Mouse (Mus musculus) c-Kit-positive CD71-positive TER-119-positive erythroid progenitor cells, embryonic 14.5 days (primary cell): Measurements from ENCODE around the gene Utp20.
"Not testable (repeated sequence)": the region's sequence is repeated elsewhere in the genome, so short reads cannot be mapped to it uniquely, and the experiment has no call there.

Experiments
- DNase-seq: peaks from one replicate; pipeline ENCODE4 v3.0.0-alpha.2; 2013; ENCODE audit warnings: low spot score

The Utp20 gene

DNA sequence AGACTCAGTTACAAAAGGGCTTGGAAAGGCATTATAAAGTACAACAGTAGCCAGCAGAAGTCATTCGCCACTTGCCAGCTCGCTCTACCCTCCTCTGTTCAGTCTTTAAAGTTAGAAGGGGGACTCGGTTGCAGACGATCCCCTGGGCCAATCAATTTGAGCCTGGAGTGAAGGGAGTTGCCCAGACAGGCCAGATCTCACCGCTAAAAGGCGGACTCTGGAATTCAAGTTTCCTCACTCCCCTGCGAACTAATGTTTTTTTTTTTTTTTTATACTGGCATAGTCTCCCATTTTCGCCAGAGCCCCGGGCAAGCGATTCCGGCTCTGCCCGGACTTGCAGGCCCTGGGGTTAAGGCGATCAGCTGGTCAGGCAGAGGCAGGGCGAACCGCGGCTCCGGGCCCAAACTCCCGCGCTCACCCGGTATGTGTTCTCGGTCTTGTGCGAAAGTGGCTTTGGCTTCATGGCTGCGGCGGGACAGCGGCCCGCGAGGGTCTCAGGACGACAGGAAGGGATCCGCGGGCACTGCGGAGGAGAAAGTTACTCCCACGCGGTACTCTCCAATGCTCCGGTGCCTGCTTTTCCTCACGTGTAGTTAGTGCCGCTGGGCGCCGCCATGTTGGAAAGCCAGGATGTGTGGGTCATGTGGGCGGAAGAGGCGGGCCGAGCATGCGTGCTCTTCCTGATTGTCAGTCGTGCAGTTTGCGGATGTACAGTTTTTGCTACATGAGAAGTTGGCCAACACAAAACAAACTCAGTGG is at the start of gene Utp20:
Gene Utp20 (minus strand): TSS at position 617 of the 759 bp plus-strand sequence.
- DNase-seq, result peak; percentile 81

DNA sequence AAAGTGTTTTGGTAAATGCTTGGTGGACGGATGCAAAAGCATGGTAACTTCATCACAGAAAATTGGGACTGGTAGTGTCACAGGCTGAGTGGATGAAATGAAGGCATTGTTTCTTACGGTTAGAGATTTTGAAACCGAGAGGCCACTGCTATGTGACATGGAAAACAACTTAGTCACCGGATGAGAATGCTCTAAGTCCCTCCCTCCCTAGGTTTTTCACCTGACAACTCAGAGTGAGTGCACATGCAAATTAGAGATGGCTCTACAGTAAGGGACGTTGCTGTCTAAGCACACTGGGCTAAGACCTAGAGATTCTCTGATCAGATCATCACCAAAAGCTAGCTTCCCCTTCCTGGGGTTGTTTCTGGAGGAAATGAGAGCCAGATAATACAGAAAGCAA is 48.3 kb upstream of the Utp20 start:
- no peak for DNase-seq

DNA sequence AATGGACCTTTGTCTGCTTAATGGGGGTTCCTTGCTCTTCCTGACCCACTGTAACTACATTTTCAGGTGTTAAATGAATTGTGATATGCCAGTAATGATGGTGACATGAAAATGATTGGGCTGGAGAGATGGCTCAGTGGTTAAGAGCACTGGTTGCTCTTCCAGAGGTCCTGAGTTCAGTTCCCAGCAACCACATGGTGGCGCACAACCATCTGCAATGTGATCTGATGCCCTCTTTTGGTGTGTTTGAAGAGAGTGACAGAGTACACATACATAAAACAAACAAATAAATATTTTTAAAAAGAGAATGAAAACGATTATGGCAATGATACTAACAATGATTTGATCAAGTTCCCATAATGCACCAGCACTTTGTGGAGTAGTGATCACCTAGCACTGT is 39.4 kb upstream of the Utp20 start:
- no peak for DNase-seq

DNA sequence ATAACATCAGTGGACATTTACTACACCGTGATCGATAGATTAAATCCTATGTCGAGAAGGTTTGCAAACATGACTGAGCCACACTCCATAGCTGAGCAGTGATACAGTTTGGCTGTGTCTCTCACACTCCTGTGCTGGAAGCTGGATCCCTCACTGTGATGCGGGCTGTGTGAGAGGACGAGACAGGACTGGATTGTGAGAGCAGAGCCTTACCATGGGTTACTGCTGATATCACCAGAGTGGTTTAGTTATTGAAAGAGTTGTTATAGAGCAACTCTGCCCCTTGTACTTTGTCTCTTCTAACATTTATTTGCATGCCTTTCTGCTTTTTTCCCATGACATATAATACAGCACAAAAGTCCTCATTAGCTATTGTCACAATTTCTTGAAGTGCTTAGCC is 35.7 kb upstream of the Utp20 start:
- DNase-seq, result no peak

DNA sequence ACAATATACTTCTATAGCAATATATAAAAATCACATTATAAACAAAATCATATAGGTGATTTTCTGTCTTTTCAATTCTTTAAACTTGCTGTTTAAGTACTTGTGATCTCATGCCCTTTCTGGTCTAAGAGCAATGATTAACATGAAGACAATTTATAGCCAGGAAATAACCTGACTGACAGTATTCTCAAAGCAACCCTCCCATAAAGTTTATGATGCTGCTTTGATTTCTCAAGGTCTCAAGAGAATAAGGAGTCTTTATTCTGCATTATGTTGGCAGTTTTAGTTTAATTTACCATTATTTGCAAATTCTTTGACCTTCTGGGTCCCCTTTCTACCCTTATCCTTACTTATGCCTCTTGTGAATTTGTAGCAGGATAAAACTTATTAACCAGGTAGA is 34.8 kb upstream of the Utp20 start:
- no peak for DNase-seq

DNA sequence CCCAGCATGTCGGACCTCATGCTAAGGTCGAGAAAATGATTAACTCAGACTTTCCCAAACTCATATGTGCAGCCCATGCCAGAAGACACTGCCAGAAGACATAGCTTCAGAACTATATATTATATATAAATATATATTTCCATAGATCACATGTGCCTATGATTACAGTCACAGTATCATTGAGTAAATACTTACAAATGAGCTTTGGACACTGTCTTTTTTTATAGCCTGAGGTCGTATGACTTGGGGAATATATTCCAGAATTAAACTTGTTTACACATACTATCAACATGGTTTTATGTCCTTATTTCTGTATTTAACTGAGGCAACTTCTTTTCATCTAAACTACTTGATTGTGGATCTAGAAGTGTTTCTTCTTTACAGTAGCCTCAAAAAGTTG is 34.3 kb upstream of the Utp20 start:
- DNase-seq, result no peak

DNA sequence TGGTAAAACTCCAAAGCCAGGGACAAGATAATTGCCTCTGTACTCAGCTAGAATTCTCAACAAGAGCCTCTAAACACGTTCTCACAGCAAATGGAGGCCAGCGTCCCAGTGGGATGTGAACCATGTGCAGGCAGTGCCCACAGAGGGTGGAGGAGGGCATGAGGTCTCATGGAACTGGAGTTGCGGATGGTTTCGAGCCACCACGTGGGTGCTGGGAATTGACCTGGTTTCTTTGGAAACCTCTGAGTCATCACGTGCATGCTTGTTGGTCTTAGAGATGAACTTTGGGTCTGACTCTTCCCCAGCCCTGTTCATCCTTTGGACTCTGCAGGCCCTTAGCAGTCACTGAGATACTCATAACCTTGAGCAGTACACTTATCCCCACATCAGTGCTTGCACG is 26.7 kb upstream of the Utp20 start:
- no peak for DNase-seq

DNA sequence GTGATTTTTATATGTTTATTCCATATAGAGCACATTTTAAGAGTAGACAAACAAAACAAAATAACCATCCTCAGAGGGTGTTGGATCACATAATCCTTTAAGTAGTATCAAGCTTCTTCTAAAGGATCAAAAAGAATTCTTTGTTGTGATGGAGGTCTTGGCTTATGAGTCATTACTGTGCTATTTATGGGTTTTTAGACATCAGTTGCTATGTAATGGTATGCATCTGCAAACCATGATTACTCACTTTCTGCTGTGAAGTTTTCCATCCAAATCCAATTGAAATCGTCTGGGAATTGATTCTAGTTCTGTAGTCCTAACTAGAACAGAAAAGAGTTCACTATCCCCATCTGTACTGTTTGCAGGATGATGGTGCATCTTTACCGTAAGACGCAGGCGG is 23.4 kb upstream of the Utp20 start:
- DNase-seq, result no peak

DNA sequence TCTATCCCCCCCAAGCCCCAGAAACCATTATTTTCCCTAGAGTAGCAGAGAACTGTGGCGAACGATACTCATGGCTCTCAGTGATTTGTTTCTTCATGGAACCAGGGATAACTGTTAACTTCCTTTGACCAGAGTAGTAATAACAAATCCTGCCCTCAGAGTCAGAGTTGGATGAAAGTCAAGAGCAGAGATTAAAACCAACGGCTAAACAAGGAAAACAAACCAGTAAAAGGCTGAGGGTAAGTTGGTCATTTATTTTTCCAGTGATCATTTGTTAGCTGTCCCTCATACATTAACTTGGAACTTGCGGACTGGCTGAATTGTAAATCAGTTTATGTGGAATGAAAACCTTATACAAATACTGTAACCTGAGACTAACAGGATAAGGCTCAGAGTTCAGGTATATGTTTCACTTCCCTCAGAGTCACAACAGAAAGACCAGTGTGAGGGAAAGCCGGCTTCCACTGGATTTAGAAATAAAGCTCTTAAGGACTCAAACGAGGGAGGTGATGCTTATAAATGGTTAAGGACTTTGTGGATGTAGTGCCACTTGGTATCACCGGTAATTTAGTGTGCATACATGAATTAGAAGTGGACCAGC is 22.4 kb upstream of the Utp20 start:
- no peak for DNase-seq

DNA sequence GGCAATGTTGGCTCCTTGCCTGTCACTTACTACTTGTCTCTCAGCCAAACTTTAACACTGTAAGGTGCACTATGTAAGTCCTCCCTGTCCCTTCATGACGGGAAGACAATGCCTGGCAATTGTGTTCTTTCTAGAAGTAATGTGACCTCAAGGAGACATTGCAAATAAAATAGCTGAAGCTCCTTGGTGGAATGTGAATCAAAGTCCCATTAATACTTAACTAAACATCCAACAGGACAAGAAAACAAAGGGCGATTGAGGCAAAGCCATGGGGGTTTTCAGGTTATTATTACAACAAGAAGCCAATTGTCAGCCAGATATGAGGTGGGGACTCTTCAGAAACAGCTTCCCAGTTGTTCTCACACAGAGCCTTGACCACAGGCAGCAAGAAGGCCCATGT is 7.6 kb upstream of the Utp20 start:
- no peak for DNase-seq

DNA sequence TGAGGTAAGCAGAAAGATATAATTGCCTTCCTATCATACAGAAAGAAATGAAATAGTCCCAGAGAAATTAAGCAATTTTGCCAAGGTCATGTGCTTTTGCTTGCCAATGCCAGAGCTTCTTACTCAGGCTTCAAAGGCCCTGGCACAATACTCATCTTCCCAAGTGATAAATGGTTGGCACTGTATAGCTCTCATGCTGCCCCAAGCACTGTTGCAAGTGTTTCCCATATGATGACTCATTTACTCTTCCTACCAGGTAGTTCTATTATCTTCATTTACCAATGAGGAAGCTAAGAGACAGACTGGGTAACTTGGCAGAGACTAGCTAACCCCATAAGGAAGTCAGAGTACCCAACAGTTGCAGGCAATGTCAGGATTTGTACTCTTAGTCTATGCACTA is 1.8 kb upstream of the Utp20 start:
- no peak for DNase-seq

DNA sequence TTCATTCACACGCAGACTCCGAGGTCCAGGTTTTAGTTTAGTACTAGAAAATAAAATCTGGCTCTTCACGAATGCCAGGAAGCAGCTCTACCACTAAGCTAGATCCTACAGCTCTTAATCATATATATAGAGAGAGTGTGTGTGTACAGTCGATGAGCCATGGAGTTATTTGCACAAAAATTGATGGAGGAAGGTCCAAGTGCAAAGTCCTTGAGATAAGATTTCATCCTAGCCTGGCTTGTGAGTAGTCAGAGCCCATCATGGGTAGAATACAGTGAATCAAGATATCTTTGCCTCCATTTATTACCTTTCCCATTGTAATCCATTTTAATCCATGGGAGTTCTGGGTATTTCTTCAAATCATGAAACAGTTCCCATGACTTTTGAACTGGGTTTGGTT is 992 bp upstream of the Utp20 start:
- no peak for DNase-seq

DNA sequence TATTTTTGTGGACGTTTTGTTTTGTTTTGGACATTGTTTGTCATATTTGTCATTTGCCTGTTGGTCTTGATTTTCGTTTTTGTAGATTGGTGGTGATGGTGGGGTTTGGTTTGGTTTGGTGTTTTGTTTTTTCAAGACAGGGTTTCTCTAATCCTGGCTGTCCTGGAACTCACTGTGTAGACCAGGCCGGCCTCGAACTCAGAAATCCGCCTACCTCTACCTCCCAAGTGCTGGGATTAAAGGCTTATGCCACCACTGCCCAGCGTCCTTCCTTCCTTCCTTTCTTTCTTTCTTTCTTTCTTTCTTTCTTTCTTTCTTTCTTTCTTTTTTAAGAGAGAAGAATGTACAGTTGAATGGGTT is 323 bp upstream of the Utp20 start:
- DNase-seq, result not testable (repeated sequence)

DNA sequence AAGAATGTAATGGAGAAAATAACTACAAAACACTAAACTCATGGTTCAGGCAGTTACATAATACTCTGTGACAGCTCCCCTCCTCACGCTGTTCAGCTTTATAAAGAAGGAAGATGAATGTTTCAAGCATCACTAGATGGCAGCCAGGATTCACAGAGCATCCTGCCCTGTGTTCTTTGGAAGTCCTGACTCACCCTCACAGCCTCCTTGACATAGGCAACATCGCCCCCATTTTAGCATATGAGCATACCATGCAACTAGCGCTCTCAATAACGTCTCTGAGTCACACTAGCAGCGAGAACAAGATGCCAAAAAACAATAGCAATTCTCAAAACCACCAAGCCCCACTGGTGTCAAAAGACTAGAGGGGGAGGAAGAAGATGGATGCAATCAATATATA is 9.3 kb downstream of the Utp20 start:
- no peak for DNase-seq

DNA sequence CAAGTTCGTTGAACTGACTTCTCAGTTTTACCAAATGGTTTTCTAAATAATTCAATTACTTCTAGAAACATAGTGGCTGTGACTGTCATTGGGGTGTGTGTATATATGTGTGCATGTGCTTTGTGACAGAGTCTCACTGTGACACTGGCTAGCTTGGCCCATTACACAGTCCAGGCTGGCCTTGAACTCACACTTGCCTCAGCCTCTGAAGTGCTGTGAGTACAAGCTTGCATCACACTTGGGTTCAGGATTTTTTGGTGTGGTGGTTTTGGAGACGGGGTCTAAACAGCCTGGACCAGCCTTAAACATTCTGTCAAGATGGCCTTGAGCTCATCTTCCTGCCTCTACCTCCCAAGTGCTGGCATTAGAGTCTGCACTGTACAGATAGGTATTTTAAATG is 11.3 kb downstream of the Utp20 start:
- DNase-seq, result no peak

DNA sequence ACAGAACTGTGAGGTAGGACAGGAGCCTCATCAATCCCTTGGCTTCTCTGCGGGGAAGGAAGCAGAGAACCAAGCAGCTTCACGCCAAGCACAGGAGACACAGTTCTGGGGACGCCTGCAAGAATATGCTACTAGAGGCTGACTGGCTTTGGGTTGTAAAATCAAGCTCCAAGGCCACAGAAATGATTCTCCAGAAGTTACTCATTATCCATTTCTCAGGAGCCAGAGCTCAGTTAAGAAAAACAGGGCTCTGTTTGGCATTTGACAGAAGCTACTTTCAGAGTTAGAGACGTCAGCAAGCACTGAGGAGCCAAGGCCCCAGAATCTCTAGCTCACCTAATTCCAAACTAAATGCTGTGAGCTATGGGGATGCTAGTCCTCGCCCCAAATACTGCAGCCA is 14.9 kb downstream of the Utp20 start:
- DNase-seq, result no peak

DNA sequence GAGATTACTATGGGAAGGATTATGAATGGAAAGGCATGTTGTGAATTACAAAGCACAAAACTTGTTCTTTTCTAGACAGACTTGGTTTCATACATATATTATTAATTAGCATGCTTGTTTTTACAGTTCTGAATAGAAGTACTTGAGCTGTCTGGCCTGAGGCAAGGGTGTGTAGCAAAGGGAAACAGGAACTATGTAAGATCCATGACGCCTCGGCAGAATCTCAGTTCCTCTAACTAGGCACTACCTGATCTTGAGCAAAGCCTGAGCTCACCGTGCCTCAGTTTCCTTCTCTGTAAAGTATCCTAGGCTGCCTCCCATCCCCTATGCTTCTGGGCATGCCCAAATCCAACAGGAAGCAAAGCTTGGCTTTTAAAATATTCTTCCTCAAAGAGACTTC is 24.4 kb downstream of the Utp20 start:
- no peak for DNase-seq

DNA sequence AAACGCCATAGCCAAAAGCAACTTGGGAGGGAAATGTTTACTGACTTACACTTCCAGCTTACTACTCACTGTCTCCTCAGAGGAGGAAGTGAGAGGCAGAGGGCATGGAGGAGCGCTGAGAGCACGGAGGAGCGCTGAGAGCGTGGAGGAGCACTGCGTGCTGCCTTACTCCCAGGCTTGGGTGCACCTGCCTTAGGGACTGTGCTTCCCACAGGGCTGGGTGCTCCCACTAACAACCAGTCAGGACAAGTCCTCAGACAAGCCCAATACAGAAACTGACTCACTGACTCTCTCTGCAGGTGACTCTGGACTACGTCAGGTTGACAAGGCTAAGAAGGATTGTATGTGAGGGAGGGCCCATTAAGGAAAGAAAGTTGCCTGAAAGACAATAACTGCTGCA is 27.2 kb downstream of the Utp20 start:
- no peak for DNase-seq

DNA sequence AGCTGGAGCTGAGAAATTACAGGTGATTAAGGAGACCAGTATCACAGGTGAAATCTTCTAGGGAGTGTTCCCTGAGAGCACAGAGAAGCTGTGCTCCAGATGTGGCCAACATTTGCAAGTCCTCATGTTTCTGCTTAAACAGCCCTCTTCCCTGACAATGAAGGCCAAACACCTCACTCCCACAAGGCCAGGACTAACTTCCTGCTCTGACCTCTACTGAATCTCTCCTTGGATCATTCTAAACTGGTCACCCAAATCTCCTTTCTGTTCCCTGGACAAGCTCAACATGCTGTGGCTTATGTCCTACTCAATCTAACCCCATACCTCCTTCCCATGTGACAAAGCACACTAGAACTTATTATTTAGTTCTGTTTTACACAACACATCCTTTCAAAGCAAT is 29.2 kb downstream of the Utp20 start:
- DNase-seq, result no peak

DNA sequence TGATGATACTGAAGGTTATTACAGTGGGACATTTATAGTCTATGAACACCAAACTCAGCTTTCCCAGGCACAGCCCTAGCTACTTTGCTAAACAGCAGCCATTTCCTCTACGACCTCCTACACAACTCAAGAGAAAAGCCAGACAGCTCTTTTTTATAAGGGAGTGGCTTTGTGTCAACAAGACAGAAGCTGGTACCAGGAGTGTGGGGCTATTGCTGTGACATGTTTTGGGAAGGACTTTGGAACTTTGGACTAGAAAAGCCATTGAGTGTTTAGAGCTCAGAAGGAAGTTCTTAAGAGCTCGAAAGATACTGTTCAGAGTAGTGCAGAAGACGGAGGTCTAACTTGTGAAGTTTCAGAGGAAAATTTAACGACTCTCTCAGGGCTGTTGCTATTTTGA is 29.7 kb downstream of the Utp20 start:
- no peak for DNase-seq

DNA sequence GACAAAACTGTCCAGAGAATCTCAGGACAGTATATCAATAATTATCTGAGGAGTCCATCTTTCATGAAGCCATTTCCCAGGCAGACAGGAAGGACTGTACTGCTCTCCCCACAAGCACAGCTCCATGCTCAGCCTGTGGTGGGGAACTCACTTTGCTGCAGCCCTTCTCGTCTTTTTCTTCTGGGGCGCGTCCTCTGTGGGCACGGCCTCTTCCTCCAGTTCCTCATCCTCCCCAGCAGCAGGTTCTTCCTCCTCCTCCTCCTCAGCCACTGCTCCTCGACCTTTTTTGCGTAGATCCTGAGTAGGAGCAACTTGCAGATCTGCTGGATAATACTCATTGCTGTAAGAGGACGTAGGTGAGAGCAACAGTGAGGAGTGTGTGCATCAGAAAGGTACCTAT is 31.4 kb downstream of the Utp20 start:
- no peak for DNase-seq

DNA sequence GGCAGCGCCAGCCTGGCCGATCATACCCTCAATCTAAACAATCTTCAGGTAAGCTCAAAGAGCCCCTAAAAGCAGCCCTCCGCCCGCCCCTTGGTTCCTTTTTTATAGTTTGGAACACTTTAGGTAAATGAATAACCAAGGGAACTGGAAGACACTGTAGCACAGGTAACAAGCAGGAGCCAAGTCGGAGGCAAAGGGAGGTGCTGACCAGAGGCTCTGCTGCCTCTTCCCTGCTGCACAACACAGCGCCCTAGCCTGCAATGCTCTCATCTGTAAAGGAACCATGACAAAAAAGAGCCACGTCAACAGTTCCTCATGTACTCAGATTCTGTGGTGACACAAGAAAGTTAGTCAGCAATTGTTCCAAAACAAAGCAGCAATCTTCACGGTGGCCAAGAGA is 32.0 kb downstream of the Utp20 start:
- DNase-seq, result no peak

DNA sequence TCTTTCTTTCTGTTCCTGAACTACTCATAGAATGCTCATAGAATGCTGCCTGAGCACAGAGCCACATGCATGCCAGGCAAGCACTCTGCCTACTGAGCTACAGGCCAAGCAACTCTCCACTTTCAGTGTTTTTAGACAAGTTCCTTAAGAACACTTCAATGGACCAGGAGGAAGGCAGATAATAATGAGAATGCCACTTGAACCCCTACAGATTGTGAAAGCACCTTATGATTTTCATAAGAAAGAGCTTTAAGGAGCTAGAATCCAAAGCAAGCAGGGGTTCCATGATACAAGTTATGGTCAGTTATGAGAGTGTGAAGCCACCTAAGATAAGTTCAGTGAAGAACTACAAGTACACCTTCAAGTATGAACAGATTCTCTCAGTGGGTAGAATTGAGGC is 32.9 kb downstream of the Utp20 start:
- DNase-seq, result no peak

DNA sequence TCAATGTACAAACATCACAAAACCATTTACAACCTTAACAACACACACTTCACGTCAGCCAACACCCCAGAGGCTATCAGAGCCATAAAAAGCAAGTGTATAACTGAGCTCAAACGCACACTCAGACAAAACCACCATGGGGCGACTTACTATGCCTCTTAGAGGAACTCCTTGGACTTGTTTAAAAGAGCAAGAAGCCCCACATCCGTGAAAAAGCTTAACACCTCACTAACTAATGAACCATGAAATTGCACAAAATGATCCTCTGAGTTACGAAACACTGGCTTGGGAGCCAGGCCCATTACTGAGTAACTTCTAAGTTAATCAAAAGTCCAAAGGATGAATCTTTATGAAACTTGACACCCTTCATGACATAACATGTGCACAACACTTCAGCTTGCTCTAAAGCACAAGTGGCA is 42.1 kb downstream of the Utp20 start:
- DNase-seq, result no peak
